Mouse (Mus musculus) liver (tissue): ENCODE measurements around the gene Tmem251.

ENCODE experiments used
- DNase-seq: peaks from one replicate; pipeline ENCODE4 v3.0.0-alpha.2; 2020; ENCODE audit warnings: mixed read lengths

Gene Tmem251

GRCm38 (mm10) chr12:102757055-102757688, 13.6 kb downstream of the Tmem251 start:
- DNase-seq: no peak

DNA sequence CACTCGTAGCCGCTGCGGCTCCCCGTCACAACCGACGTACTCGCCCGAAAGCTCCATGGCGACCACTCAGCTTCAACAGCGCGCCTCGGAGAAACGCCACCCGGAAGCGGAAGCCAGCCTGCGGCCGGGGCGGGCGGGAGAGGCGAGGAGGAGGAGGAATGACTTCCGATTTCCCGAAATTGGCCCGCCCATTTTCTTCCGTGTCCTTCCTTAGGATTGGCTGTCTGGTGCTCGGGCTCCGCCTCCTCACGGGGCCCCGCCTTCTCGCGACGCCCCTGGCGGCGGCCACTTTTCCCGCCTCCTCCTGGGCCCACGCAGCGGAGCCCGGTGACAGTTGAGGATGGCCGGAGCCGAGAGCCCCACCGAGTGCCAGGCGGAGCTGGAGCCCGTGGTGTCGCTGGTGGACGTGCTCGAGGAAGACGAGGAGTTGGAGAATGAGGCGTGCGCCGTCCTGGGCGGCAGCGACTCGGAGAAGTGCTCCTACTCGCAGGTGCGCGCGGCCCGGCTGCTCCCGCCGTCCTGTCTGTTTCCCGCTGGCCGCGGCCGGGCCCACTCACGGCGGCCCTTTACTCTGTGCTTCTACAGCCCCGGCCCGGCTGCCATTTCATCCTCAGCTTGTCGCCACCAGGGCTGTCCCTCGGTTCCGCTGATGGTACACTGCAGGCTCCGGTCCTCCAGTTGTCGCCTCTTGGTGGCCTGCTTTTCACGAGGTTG, 14.3 kb downstream of the Tmem251 start, which contains the start of the genes Gm28051, Gon7 and Ubr7:
Gm28051 (minus strand) TSS at position 77 of the 714 bp plus-strand sequence.
Gon7 (minus strand) TSS at position 115 of the 714 bp plus-strand sequence.
Ubr7 (plus strand) TSS at position 279 of the 714 bp plus-strand sequence.
- DNase-seq: peak; percentile 97

- no peak for DNase-seq
Observed at GRCm38 (mm10) chr12:102758403-102758756, 14.8 kb downstream of the Tmem251 start, which contains the start of gene Gm20604. Gm20604 (minus strand) TSS chr12:102758672.

DNA sequence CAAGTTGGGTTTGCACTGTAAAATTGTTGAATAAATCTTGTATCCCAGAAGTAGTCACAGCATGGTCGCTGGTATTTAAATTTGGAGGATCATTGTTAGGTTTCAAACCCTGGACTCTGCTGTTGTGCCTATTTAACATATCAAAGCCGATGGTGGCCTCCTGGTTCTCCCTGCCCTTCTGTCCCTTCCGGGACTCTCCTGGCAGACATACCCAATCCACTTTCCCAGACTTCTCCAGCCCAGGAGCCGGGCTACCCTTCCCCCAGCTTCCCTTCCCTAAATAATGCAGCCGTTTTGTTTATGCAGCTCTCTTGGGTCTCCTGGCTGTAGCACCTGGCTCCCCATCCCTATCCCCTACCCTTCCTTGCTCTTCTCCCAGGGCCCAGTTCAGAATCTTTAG, 15.4 kb downstream of the Tmem251 start:
- no peak for DNase-seq

GRCm38 (mm10) chr12:102761668-102762067, 18.1 kb downstream of the Tmem251 start:
- DNase-seq: no peak

DNA sequence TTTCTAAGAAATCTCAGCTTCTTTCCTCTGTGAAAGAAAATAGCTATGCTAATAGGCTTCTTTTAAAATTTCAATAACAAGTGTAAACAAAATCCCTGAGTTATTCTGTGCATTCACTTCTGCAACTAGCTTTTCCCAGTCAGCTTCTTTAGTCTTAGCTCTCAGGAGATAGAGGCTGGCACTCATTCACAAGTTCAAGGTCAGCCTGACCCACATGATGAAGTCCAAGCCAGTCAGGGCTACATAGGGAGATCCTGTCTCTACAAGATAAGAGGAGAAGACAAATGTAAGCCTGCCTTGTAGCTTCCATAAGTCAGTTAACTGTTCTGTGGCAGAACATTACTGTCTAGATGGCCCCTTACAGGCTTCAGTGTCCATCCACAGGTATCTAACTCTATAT, 20.1 kb downstream of the Tmem251 start:
- DNase-seq: no peak

GRCm38 (mm10) chr12:102769000-102769399, 25.4 kb downstream of the Tmem251 start:
- DNase-seq: no peak

DNA sequence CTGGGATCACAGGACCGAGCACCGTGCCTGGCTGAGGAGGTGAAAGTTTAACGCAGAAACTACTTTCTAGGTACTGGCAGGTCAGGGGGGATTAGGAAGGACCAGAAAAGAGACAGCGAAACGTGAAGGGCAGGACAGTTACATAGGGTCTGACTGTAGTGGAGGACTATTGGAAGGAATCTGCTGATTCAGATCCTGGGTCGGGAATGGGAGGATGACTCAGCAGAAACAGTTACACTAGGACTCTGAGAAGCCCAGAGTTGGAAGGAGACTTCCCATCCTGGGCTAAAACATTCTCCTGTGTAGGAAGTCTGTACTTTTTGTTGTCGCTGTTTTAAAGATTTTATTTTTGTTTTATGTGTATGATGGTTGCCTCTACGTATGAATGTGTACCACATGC, 28.0 kb downstream of the Tmem251 start:
- no peak for DNase-seq

GRCm38 (mm10) chr12:102772676-102773075, 29.1 kb downstream of the Tmem251 start:
- no peak for DNase-seq

GRCm38 (mm10) chr12:102776035-102776434, 32.5 kb downstream of the Tmem251 start:
- no peak for DNase-seq

DNA sequence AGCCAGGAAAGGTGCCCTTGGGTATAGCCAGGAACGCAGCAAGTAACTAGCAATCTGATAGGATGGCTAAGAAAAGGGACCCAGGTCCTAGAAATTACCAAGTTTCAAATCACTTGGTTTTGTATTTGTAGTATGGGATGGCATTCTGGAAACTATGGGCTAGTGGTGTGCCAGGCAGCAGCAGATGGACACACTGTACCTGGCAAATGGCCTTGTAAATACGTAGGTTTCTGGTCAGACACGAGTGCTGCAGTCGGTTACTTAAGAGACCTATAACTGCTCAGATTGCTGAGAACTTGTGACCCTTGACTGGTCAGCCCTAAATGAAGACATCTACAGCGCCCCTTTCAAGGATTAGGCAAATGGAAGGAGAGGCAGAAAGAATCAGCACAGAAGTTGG, 34.6 kb downstream of the Tmem251 start:
- no peak for DNase-seq

GRCm38 (mm10) chr12:102779452-102779851, 35.9 kb downstream of the Tmem251 start:
- peak; percentile 30 for DNase-seq

GRCm38 (mm10) chr12:102782841-102783240, 39.3 kb downstream of the Tmem251 start:
- DNase-seq: no peak

DNA sequence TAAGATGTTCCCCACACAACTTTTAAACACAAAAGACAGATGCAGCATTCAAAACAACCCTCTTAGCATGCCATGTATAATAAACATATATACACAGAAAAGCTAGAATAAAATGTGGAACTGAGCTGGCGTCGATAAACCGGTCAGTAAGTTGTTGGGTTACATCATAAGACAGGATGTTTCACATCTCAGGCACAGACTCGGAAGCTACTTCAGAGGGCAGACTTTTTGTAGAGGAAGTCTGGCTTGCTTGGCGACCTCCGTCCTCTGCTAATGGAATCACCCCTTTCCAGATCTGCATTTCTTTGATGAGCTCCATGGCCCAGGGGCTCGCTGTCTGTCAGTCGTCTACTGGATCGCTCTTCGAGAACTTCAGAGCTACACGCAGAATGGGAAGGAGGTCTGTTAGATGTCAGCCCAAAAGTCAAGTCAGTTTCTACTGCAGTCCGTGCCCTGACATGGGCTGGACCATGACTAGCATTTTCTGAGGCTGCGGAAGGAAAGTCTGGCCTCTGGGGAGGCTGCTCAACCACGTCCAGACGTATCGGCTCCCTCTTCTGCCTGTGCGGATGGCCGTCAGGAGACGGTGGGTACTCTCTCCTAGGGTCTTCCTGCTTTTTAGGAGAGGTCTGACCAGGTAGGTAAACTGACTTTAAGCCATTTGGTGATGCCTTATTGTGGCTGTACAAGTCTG, 41.5 kb downstream of the Tmem251 start:
- DNase-seq: no peak

- no peak for DNase-seq
Observed at GRCm38 (mm10) chr12:102785593-102785985, 42.0 kb downstream of the Tmem251 start.

- DNase-seq: peak; percentile 26
Observed at GRCm38 (mm10) chr12:102787927-102788326, 44.4 kb downstream of the Tmem251 start.
